Mouse (Mus musculus) spleen, postnatal 36 days (tissue): ENCODE data around the gene Spag6.

Source experiments
- DNase-seq, 2 experiments: peaks; one replicate each; pipeline ENCODE4 v3.0.0; 2022; ENCODE audit warnings: low spot score in 2 of 2, mixed read lengths in 1 of 2

Gene Spag6

GRCm38 (mm10) chr2:18731718-18732117, 37.9 kb downstream of the Spag6 start:
- DNase-seq, result no peak

- DNase-seq, result no peak
Measured at GRCm38 (mm10) chr2:18734394-18735127, 40.7 kb downstream of the Spag6 start.

DNA sequence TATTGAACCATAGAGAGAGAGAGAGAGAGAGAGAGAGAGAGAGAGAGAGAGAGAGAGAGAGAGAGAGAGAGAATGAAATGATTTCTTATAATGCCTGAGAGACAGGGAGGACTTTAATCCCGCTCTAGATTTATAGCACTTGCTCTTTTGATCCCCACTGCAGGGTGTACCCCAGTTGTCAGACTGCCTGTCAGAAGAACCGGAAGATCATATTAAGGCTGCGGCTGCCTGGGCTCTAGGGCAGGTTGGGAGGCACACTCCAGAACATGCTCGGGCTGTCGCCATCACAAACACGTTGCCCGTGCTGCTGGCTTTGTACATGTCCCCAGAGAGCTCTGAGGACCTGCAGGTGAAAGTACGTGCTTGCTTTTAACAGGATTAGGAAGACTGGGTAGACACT, 43.2 kb downstream of the Spag6 start:
- no peak for DNase-seq

- DNase-seq, result no peak
Measured at GRCm38 (mm10) chr2:18739216-18739615, 45.4 kb downstream of the Spag6 start.

GRCm38 (mm10) chr2:18756144-18756543, 62.3 kb downstream of the Spag6 start:
- peak in 1 of 2 experiments; percentile 27 for DNase-seq

- no peak for DNase-seq
Measured at GRCm38 (mm10) chr2:18764846-18765245, 71.0 kb downstream of the Spag6 start.

DNA sequence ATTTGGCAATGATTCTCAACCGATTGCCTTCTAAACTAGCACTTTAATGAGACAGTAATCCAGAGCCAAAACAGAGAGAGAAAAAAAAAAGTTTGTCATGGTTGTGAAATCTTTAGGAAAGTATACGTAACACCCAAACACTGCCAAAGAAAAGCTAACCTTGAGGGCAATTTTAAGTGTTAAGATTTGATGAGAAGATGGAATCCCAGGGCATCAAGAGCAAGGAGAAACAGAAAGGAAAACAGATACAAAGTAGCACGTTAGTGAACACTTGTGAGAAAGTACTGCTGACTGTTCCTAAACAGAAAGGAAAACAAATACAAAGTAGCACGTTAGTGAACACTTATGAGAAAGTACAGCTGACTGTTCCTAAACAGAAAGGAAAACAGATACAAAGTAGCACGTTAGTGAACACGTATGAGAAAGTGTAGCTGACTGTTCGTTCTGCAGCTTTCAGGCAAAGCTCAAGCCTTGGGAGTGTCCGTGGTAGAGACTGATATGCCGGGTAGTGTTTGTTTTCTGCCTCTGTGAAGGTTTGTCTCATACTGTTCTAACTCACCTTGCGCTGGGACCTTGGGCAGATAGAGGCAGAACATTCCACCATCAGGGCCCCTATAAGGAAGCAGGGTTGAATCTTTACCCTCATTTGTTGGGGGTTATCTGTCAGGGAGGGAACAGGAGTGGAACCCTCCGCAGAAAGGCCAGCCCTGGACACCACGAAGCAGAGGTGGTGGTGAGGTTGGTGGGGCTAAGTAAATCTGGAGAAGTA, 71.8 kb downstream of the Spag6 start:
- DNase-seq, result no peak

GRCm38 (mm10) chr2:18766441-18766820, 72.6 kb downstream of the Spag6 start:
- DNase-seq, result no peak

DNA sequence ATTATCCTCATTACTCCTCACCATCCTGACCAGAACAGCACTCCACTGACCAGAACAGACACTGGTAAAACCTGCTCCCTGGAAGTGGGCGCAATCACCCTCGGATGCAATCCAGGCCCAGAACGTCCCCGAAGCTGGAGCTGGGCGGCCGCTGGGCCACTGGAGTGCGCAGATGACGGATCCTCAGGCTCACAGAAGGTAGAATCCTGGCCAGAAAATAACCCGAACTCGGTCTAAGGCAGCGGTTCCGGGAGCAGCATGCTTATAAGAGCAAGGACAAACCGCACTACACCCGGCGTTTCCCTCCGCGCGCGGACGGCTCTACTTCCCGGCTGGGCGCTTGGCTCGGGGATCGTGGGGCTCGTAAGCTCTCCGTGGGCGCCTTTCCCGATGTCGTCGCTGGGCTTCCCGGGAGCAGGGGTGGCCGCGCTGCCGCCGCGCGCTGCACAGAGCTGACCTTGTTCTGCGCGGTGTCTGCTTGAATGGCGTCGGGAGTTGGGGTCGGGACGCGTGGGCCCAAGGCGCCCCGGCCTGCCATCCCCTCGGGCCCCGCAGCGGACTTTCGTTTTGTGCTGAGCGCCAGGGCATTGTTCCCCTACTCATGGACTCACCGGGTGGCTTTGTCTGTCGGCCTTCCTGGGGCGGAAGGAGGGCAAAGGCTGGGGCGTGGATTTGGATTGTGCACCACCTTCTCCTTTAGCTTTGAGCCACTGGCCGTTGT, 73.1 kb downstream of the Spag6 start:
- peak; percentile 56 to 60 for DNase-seq

- no peak for DNase-seq
Measured at GRCm38 (mm10) chr2:18768414-18768813, 74.6 kb downstream of the Spag6 start.

DNA sequence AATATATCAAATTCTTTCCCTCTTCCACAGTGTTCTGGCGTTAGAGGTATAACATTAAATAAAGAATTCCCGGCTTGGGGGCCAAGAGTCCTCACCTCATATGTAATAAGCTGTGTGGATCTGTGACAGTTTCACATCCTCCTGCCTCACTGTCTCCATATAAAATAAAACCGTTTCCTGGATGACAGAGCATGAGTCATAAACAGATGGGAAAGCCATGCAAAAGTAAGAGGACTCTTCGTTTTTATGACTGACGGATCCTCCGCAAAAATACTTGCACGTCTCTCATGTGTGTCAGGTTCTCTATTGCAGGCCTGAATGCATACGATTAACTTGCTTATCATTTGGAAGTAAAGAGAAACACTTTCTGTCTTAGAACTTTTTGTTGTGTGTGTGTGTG, 78.6 kb downstream of the Spag6 start:
- DNase-seq, result no peak

DNA sequence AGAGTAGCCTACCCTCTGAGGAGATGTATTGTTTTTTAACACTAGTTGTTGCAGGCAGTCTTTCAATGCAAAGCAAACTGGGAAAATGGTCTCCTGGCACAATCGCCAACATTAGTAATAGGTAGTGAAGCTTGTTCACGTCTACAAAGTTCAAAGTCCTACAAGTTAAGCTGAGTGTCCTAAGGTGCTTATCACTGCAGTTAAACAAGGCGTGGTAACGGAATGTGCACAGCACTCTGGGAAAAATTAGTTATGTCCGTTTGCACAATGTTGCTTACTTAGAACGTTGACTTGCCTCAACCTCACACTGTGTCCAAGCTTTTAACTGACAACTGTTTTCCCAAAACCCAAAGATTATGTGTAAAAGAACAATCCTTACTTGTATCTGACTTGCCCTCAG, 80.5 kb downstream of the Spag6 start:
- DNase-seq, result no peak

GRCm38 (mm10) chr2:18778220-18778619, 84.4 kb downstream of the Spag6 start:
- no peak for DNase-seq

- DNase-seq, result no peak
Measured at GRCm38 (mm10) chr2:18779830-18780229, 86.0 kb downstream of the Spag6 start.

- no peak for DNase-seq
Measured at GRCm38 (mm10) chr2:18781296-18781695, 87.5 kb downstream of the Spag6 start.

DNA sequence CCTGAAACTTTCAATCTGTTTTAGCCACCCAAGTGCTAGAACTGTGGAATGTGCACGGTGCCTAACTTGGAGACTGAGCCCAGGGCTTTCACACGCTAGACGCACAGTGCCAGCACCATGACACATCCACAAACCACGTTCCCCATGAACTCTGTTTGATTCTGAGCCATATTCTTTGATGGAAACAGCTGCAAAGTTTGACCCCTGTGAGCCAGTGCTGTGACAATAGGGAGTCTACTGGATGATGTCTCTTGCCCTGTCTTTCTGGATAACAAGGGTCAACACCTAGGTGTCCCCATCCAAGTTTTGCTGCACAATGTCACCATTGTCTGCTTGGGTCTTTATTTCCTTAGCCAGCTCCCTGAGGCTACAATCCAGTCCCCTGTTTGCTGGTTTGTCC, 100.4 kb downstream of the Spag6 start:
- DNase-seq, result no peak

GRCm38 (mm10) chr2:18797776-18798175, 103.9 kb downstream of the Spag6 start:
- DNase-seq, result no peak

DNA sequence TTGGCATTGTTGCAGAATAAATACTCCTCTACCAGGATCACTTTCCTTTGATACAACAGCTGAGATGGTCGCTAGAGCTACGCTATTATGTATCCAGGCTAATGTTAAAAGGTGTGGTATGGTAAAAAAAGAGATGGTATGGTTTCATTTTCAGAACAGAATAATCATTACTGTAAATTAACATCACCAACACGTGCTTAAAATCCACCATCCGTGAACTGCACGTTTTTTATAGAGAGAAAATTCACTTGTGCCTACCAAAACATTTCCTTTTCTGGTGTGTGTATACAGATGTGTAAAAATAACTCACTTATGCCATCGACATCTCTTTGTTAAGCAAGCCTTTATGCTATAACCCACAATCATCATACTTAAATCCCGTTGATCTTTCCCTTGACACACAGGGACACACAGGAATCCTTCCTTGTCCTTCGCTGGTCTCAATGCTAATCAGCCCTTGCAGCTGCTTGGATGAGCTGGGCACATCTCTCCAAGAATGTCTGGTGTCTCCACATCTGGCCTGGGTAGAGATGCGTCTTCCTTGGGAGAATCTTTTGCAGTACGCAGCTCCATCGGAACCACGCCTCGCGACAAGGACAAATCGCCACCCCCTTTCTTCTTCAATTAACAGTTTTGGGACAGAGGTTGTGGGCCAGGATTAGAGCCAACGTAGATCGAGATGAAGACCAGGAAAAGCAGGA, 105.6 kb downstream of the Spag6 start:
- DNase-seq, result no peak
